Mouse (Mus musculus) spleen, embryonic (tissue): Measurements from ENCODE around the gene Dhx40.
"Not testable (repeated sequence)": the region's sequence is repeated elsewhere in the genome, so short reads cannot be mapped to it uniquely, and the experiment has no call there.

Source experiments
- CTCF ChIA-PET: fragments of 350-600 bp; sonication (Branson Sonifier 250); formaldehyde crosslinking; loops from one replicate; lab custom pipeline; 2022; lab: Charles Lee

Dhx40 gene

DNA sequence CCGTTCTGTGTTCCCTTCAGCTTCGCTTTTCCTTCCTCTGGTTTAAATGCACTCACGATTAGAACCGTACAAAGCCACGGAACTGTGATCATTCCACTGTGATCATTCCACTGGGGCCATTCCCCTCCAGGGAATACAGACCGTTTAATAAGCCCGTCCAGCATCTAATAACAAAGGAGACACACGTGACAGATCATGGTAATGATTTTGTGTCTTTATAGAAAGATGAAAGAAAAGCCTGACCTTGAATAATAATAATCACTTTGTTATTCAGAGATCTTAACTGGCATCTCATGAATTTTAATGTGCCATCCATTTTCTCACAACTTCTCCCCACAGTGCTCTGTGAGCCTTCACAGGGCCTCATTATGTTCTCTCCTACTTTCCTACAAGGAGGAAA, 12.0 kb upstream of the Dhx40 start:
- CTCF ChIA-PET = interaction anchor here (0.7 kb wide), 1 partner anchor 189 kb away, joined by 6 read pairs; no protein-coding TSS in a partner anchor

DNA sequence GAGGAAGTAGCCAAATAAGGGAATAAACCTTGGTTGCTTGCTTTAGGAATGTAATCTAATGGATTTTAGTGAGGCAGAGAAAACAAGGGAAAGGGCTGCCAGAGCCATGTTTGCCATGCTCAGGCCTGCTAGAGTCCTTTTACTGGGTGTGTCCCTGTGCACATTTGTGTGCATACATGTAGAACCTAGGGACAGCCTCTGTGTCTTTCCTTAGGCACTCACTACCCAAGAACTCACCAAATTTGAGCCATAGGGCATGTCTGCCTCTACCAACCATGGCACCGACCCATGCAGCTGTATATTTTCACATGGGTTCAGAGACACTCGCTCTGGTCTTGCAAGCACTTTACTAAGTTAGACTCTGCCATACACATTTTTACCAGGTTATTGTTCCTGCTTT, 11.4 kb upstream of the Dhx40 start:
- CTCF ChIA-PET = interaction anchor here (0.7 to 1.0 kb wide), 2 partner anchors 14 to 189 kb away, joined by 3 to 6 read pairs; no protein-coding TSS in a partner anchor

DNA sequence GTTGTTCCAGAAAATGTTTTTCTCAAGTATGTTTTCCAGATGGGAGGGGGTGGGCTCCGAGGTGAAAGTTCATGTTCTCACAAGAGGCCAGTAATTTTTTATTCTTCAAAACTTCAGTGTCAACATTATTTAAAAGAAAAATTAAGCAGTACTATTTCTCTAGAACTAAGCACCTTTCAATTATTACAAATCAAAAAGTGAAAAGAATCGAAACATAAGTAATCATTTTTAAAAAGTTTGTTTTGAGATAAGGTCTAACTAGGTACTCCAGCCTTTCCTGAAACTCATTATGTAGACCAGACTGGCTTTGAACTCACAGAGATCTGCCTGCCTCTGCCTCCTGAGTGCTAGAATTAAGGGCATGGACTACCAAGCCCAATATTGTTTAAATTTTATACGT, 8.7 kb upstream of the Dhx40 start:
- CTCF ChIA-PET = not testable (repeated sequence)

- CTCF ChIA-PET = not testable (repeated sequence)
Observed at GRCm38 (mm10) chr11:86814481-86814880, 6.9 kb upstream of the Dhx40 start.

- CTCF ChIA-PET = not testable (repeated sequence)
Observed at GRCm38 (mm10) chr11:86813256-86813655, 5.7 kb upstream of the Dhx40 start.

GRCm38 (mm10) chr11:86811326-86811630, 3.7 kb upstream of the Dhx40 start:
- CTCF ChIA-PET = no interaction called here

GRCm38 (mm10) chr11:86810572-86811325, 3.2 kb upstream of the Dhx40 start:
- CTCF ChIA-PET = no interaction called here

GRCm38 (mm10) chr11:86809828-86810227, 2.3 kb upstream of the Dhx40 start:
- CTCF ChIA-PET = interaction anchor here (0.6 kb wide), 1 partner anchor 149 kb away, joined by 5 read pairs; no protein-coding TSS in a partner anchor

- CTCF ChIA-PET = no interaction called here
Observed at GRCm38 (mm10) chr11:86807001-86807477, 507 bp downstream of the Dhx40 start.

- CTCF ChIA-PET = no interaction called here
Observed at GRCm38 (mm10) chr11:86794161-86794560, 13.4 kb downstream of the Dhx40 start.

GRCm38 (mm10) chr11:86787436-86787835, 20.1 kb downstream of the Dhx40 start:
- CTCF ChIA-PET = not testable (repeated sequence)

DNA sequence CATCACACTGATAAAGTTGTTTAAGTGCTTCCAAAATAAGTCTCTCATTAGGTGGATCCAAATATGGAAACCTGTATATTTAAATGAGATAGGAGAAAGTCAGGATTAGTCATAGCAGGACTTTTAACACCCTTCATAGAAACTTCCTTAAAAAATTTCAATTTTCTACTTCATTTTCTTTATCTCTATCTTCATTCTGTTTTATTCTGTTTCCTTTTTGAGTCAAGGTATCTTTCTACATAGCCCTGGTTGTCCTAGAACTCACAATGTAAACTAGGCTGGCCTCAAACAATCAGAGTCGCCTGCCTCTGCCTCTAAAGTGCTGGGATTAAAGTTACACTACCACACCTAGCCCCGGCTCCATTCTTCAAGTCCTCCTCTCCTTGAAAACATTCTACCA, 21.8 kb downstream of the Dhx40 start:
- CTCF ChIA-PET = no interaction called here

DNA sequence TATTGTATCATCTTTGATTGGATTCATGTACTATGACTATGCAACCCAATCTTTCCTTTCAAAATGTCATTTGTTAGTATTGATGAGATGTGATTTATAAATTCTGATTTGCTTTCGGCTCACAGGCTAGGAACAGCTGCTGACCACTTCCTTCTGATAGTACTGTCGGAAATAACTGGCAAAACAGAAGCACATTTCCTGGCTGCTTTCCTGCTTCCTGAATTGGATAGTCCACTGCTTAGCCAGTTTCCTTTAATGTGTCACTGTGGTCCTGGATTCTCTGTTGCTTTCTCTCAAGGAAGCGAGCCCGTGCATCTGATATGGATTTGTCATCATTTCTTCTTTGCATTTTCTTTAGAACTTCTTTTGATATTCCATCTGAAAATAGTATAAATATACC, 37.7 kb downstream of the Dhx40 start:
- CTCF ChIA-PET = no interaction called here

DNA sequence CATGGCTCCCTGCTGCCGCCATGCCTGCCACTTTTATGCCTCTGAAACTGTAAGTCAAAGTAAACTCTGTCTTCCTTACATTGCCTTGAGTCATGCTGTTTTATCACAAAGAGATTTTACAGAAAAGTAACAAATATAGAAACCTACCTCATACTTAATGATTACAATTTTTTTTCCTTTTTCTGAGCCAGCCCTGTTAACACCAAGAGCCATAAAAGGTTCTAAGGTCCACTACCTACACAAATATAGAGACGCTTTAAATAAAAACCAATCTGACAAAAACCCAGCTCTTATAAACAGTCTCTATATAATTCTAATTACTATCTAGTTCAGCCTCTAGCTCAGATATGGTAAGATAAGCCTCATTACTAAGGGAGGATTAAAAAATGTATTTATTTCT, 43.0 kb downstream of the Dhx40 start:
- CTCF ChIA-PET = no interaction called here

DNA sequence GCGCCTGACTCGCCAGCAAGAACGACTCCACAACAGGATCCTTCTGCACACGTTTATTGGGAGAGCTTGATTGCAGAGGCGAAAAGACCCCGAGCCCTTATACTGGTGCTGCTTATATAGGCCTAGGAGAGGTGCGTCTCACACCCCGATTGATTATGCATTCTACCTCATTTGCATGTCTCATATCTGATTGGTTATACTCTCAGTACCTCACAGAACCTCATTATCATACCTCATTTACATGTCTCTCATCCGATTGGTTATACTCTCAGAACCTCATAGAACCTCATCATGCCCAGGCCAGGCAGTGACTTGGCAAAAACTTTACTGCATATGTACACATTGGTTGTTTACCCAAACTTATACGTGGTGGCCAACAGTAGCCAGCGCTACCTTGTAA, 44.4 kb downstream of the Dhx40 start:
- CTCF ChIA-PET = not testable (repeated sequence)

- CTCF ChIA-PET = no interaction called here
Observed at GRCm38 (mm10) chr11:86760357-86760756, 47.2 kb downstream of the Dhx40 start.

- CTCF ChIA-PET = interaction anchor here (0.6 to 0.7 kb wide), 2 partner anchors 16 to 40 kb away, joined by 9 to 15 read pairs; no protein-coding TSS in a partner anchor
Observed at GRCm38 (mm10) chr11:86759886-86760285, 47.7 kb downstream of the Dhx40 start.

DNA sequence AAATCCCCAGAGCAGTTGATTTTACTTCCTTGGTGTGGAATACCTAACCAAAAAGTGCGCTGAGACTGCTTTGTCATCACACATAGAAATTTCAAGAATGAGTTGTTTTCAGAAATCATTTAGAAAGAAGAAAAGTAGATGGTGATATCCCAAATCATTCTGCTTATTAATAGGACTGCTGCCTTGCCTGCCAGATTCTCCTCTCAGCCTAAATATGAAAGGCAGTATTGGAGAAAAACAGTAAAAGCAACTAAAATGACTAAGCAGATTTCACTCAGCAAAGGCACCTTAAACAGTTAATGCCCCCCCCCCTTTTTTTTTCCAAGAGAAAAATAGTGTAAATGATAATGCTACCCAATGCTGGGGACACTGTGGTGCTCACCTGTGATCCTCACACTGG, 48.3 kb downstream of the Dhx40 start:
- CTCF ChIA-PET = interaction anchor here (0.6 to 0.7 kb wide), 2 partner anchors 15 to 39 kb away, joined by 9 to 15 read pairs; no protein-coding TSS in a partner anchor

- CTCF ChIA-PET = no interaction called here
Observed at GRCm38 (mm10) chr11:86758559-86758958, 49.0 kb downstream of the Dhx40 start.

DNA sequence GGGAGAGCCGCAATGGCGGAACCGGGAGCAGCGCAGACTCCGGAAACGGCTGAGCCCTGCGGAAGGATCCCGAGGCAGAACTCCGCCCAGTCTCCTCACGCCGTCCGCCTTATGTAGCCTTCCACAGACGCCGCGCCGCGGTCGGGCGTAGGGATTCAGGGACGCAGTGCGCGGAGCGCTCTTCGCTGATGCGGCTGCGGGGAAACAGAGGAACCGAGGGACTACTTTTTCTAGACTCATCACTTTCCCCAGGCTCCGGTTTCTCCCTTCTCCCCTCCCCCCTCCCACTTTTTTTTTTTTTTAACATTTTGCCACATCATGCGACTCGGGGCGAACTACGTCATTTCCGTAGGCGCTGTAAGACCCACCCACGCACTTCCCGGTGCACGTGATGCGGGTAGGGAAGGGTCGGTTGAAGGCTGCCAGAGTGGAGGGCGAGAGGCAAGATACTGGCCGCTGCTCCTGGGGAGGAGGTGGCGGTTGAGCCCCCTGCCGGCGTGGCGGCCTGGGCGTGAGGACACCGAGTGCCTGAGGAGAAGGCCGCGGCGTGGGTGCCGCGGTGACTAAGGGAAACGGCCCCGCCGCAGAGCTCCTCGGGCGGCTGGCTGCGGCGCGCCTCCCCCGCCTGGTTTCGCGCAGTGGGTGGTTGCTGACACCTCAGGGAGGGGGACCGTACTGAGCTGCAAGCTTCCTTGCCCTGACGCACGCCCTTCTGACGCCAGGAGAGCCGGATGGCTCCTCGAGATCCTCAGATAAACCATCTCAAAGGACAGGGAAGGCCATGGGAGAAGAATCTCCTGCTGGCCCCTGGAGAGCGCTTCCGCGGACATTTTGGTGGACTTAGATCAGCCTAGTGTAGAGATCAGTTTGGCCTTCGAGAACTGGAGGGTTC, 49.8 kb downstream of the Dhx40 start, which contains the start of gene Cltc:
Cltc (minus strand) TSS at position 86 of the 892 bp plus-strand sequence.
- CTCF ChIA-PET = interaction anchor here (0.6 to 1.0 kb wide), 2 partner anchors 11 to 17 kb away, joined by 3 to 10 read pairs; no protein-coding TSS in a partner anchor

DNA sequence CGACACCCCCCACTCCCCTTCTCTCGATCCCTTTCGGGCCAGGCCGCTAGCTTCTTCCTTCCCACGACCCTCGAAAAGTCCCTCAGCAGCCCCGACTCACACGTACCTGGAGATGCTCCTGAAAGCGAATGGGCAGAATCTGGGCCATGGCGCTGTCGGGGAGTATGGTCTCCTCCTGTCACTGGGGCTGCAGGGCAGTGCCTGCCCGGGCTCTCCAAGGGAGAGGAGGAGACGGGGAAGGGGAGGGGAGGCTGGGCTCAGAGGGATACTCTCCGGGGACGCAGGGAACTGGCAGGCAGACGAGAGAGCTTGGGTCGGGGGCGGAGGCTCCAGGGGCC, 50.4 kb downstream of the Dhx40 start:
- CTCF ChIA-PET = interaction anchor here (0.6 to 1.0 kb wide), 3 partner anchors 11 to 16 kb away, joined by 3 to 10 read pairs (median 3); no protein-coding TSS in a partner anchor
